ENCODE assay signal across 8 mouse cellular contexts in the genomic region with DNA sequence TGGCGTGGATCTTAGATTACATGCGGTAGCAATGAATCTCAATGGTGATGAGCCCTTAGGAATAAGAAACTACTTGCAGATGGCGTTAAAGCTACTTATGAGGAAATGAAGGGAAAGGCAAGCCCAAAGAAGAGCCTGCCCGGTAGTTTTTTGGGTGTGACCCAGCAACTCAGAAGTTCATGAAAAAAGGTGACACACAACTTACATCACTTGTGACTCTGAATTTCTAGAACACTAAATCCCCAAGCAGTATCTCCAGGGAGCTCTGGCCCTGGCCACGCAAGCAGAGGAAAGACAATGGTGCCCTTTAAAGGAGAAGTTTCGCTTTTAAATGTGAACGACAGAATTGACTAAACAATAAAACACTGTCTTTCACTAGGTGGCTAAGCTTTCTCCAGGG. TPM values are rescaled to one million over a fixed set of nuclear protein-coding genes. Genes with fewer than 3 reads are reported as not detected.
DNase-seq lines count a peak whose midpoint lies in the region; ATAC-seq and TF ChIP-seq lines count a peak whose summit lies in the region.

No protein-coding gene starts in this region.

- H3K27ac ChIP-seq in kidney, embryonic 15.5 days, result peak overlapping the region; percentile 95
- peak overlapping the region; percentile 79 for H3K27ac ChIP-seq in bone marrow, adult 2 months (ENCODE audit: control insufficient read depth, insufficient read depth, low read depth, low read length, poor library complexity)
- H3K27ac ChIP-seq in hindbrain, embryonic 12.5 days, result peak overlapping the region; percentile 91
- peak overlapping the region; percentile 88 for H3K27ac ChIP-seq in midbrain, embryonic 13.5 days

- no peaks in the 10 kb centered on the region for H3K27me3 ChIP-seq in kidney, embryonic 15.5 days
- H3K27me3 ChIP-seq in hindbrain, embryonic 12.5 days, result no peaks in the 10 kb centered on the region
- H3K27me3 ChIP-seq in midbrain, embryonic 13.5 days, result no peaks in the 10 kb centered on the region

- WGBS in kidney, embryonic 15.5 days, result 10% methylated on average over 7 of the region's 7 CpGs
- 6% methylated on average over 7 of the region's 7 CpGs for WGBS in bone marrow, adult 2 months
- WGBS in hindbrain, embryonic 12.5 days, result 10% methylated on average over 7 of the region's 7 CpGs
- WGBS in midbrain, embryonic 13.5 days, result 14% methylated on average over 7 of the region's 7 CpGs

- peaks cover 33% of the 10 kb centered on the region for H3K4me1 ChIP-seq in kidney, embryonic 15.5 days
- peaks cover 4% of the 10 kb centered on the region; the same call in 1 of the 2 replicates for H3K4me1 ChIP-seq in bone marrow, adult 2 months (ENCODE audit: control insufficient read depth, insufficient read depth, low read length)
- peaks cover 29% of the 10 kb centered on the region for H3K4me1 ChIP-seq in hindbrain, embryonic 12.5 days
- H3K4me1 ChIP-seq in midbrain, embryonic 13.5 days (replicated peaks), result peaks cover 43% of the 10 kb centered on the region

- H3K4me3 ChIP-seq in kidney, embryonic 15.5 days (replicated peaks), result peak overlapping the region; percentile 87
- peak overlapping the region; percentile 95 for H3K4me3 ChIP-seq in bone marrow, adult 2 months (replicated peaks; ENCODE audit: control insufficient read depth, low read depth, low read length)
- peak overlapping the region; percentile 84 for H3K4me3 ChIP-seq in hindbrain, embryonic 12.5 days
- H3K4me3 ChIP-seq in midbrain, embryonic 13.5 days (replicated peaks), result peak overlapping the region; percentile 78

- no peak for ATAC-seq in kidney, embryonic 15.5 days (replicated peaks; ENCODE audit: low FRiP score)
- no peak for ATAC-seq in hindbrain, embryonic 12.5 days (ENCODE audit: low FRiP score)
- ATAC-seq in midbrain, embryonic 13.5 days, result no peak
- no peak for ATAC-seq in CD4-positive, CD25-positive, alpha-beta regulatory T cell, adult 4 months

- TF ChIP-seq CTCF in bone marrow, adult 2 months (IDR thresholded peaks at IDR 0.05; ENCODE audit: control insufficient read depth, insufficient read depth, low read length), result no peak

- H3K9ac ChIP-seq in kidney, embryonic 15.5 days, result peak overlapping the region; percentile 83
- H3K9ac ChIP-seq in hindbrain, embryonic 12.5 days, result peak overlapping the region; percentile 87
- H3K9ac ChIP-seq in midbrain, embryonic 13.5 days (replicated peaks), result peak overlapping the region; percentile 81

- no peak for TF ChIP-seq POLR2A in bone marrow, adult 2 months (IDR thresholded peaks at IDR 0.05; ENCODE audit: borderline replicate concordance, control insufficient read depth, low read depth, low read length)

- DNase-seq in kidney, postnatal 14 days, result no peak
- DNase-seq in right cerebral cortex, postnatal 36 days (ENCODE audit: low spot score in 2 of 2), result no peak
- DNase-seq in cerebellum, adult 8-10 months, result no peak

- peak overlapping the region; percentile 70 for H3K4me2 ChIP-seq in kidney, embryonic 15.5 days
- H3K4me2 ChIP-seq in hindbrain, embryonic 12.5 days (replicated peaks), result peak overlapping the region; percentile 77
- peak overlapping the region; percentile 84 for H3K4me2 ChIP-seq in midbrain, embryonic 13.5 days (replicated peaks)

- H3K9me3 ChIP-seq in kidney, embryonic 15.5 days (replicated peaks), result no peaks in the 10 kb centered on the region
- H3K9me3 ChIP-seq in hindbrain, embryonic 12.5 days (replicated peaks), result no peaks in the 10 kb centered on the region
- H3K9me3 ChIP-seq in midbrain, embryonic 13.5 days, result no peaks in the 10 kb centered on the region

- H3K36me3 ChIP-seq in kidney, embryonic 15.5 days, result peaks cover 63% of the 10 kb centered on the region
- H3K36me3 ChIP-seq in hindbrain, embryonic 12.5 days, result peaks cover 47% of the 10 kb centered on the region
- H3K36me3 ChIP-seq in midbrain, embryonic 13.5 days, result peaks cover 63% of the 10 kb centered on the region

RNA-seq across cellular contexts. Expression of gene Surf6, which starts 0.6 kb away (rescaled TPM):
- 31.2 and 31.5 TPM in 2 replicates for polyA plus RNA-seq in kidney, embryonic 15.5 days (2015; fragmentation: Nextera tagmentation; extraction: Ambion mirVana)
- 7.5 and 23.5 TPM in 2 replicates for polyA plus RNA-seq in bone marrow, adult 2 months (2011; ENCODE audit: insufficient read depth, insufficient read length, low replicate concordance, missing spikeins)
- polyA plus RNA-seq in hindbrain, embryonic 12.5 days (2016; fragmentation: Nextera tagmentation; extraction: Ambion mirVana), result 30.8 and 32.3 TPM in 2 replicates
- polyA plus RNA-seq in midbrain, embryonic 13.5 days (2015; fragmentation: Nextera tagmentation; extraction: Ambion mirVana), result 31.0 and 33.9 TPM in 2 replicates
- 10 to 100 TPM; 27.3 to 56.2 TPM for polyA plus RNA-seq in CD4-positive, CD25-positive, alpha-beta regulatory T cell, adult 4 months (2017; shearing (Covaris generic))

RNA-seq across cellular contexts. Expression of gene Med22, which starts 7.2 kb away (rescaled TPM):
- polyA plus RNA-seq in kidney, embryonic 15.5 days (2015; fragmentation: Nextera tagmentation; extraction: Ambion mirVana), result 56.0 and 59.0 TPM in 2 replicates
- polyA plus RNA-seq in bone marrow, adult 2 months (2011; ENCODE audit: insufficient read depth, insufficient read length, low replicate concordance, missing spikeins), result 13.0 and 13.1 TPM in 2 replicates
- polyA plus RNA-seq in hindbrain, embryonic 12.5 days (2016; fragmentation: Nextera tagmentation; extraction: Ambion mirVana), result 107 and 116 TPM in 2 replicates
- 160 and 164 TPM in 2 replicates for polyA plus RNA-seq in midbrain, embryonic 13.5 days (2015; fragmentation: Nextera tagmentation; extraction: Ambion mirVana)
- polyA plus RNA-seq in CD4-positive, CD25-positive, alpha-beta regulatory T cell, adult 4 months (2017; shearing (Covaris generic)), result 10 to 100 TPM; 10.6 to 19.6 TPM

RNA-seq across cellular contexts. Expression of gene Rpl7a, which starts 7.3 kb away (rescaled TPM):
- polyA plus RNA-seq in kidney, embryonic 15.5 days (2015; fragmentation: Nextera tagmentation; extraction: Ambion mirVana), result 640 and 684 TPM in 2 replicates
- 161 and 199 TPM in 2 replicates for polyA plus RNA-seq in bone marrow, adult 2 months (2011; ENCODE audit: insufficient read depth, insufficient read length, low replicate concordance, missing spikeins)
- polyA plus RNA-seq in hindbrain, embryonic 12.5 days (2016; fragmentation: Nextera tagmentation; extraction: Ambion mirVana), result 461 and 470 TPM in 2 replicates
- 532 and 549 TPM in 2 replicates for polyA plus RNA-seq in midbrain, embryonic 13.5 days (2015; fragmentation: Nextera tagmentation; extraction: Ambion mirVana)
- 1,000 to 10,000 TPM in 1 of 2 experiments, 100 to 1,000 TPM in 1; 646 to 1,008 TPM for polyA plus RNA-seq in CD4-positive, CD25-positive, alpha-beta regulatory T cell, adult 4 months (2017; shearing (Covaris generic))

RNA-seq across cellular contexts. Expression of gene Surf2, which starts 12.9 kb away (rescaled TPM):
- 45.4 and 46.4 TPM in 2 replicates for polyA plus RNA-seq in kidney, embryonic 15.5 days (2015; fragmentation: Nextera tagmentation; extraction: Ambion mirVana)
- 17.7 and 36.9 TPM in 2 replicates for polyA plus RNA-seq in bone marrow, adult 2 months (2011; ENCODE audit: insufficient read depth, insufficient read length, low replicate concordance, missing spikeins)
- 50.1 and 50.4 TPM in 2 replicates for polyA plus RNA-seq in hindbrain, embryonic 12.5 days (2016; fragmentation: Nextera tagmentation; extraction: Ambion mirVana)
- polyA plus RNA-seq in midbrain, embryonic 13.5 days (2015; fragmentation: Nextera tagmentation; extraction: Ambion mirVana), result 59.3 and 60.6 TPM in 2 replicates
- 10 to 100 TPM; 51.4 to 64.4 TPM for polyA plus RNA-seq in CD4-positive, CD25-positive, alpha-beta regulatory T cell, adult 4 months (2017; shearing (Covaris generic))

RNA-seq across cellular contexts. Expression of gene Surf1, which starts 13.0 kb away (rescaled TPM):
- polyA plus RNA-seq in kidney, embryonic 15.5 days (2015; fragmentation: Nextera tagmentation; extraction: Ambion mirVana), result 55.2 and 58.1 TPM in 2 replicates
- 32.1 and 58.4 TPM in 2 replicates for polyA plus RNA-seq in bone marrow, adult 2 months (2011; ENCODE audit: insufficient read depth, insufficient read length, low replicate concordance, missing spikeins)
- 55.0 and 58.6 TPM in 2 replicates for polyA plus RNA-seq in hindbrain, embryonic 12.5 days (2016; fragmentation: Nextera tagmentation; extraction: Ambion mirVana)
- polyA plus RNA-seq in midbrain, embryonic 13.5 days (2015; fragmentation: Nextera tagmentation; extraction: Ambion mirVana), result 76.5 and 84.1 TPM in 2 replicates
- polyA plus RNA-seq in CD4-positive, CD25-positive, alpha-beta regulatory T cell, adult 4 months (2017; shearing (Covaris generic)), result 100 to 1,000 TPM; 100 to 116 TPM
